8 mouse cellular contexts compared by ENCODE assay signal in the genomic region with DNA sequence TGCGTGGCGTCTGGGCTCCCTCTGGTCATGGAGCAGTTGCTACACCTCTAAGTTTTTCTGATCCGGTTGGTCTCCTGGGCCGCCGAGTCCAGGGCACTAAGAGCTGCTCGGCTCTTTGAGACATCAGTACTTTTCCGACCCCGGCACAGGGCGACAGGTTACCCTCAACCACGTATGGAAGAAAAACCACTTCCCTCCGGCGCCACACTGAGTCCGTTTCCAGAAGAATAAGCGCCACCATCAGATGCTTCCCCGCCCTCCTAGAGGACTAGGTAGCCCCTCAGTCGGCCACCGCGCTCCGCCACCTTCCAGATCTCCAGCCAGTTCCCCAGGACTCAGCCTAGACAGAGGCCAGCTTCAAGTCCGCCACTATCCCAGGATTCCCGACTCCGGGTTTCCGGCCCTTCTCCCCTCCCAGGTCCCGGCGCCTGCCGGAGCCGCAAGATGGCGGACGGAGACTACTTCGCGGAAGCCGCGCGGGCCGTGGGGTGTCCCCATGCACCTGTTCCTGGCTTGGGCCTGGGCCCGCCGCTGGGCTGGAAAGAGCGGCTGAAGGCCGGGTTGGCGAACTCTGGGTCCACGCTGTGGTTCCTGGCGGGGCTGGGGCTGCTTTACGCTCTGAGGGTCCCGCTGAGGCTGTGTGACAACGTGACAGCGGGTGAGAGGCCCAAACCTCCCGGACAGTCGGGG. TPM values are rescaled to one million over a fixed set of nuclear protein-coding genes. Genes with fewer than 3 reads are reported as not detected.
DNase-seq lines count a peak whose midpoint lies in the region; ATAC-seq and TF ChIP-seq lines count a peak whose summit lies in the region.

No protein-coding gene starts in this region.

- peak; percentile 72 to 83 for DNase-seq in gastrocnemius, adult 8-10 months (ENCODE audit: low spot score in 2 of 2)
- peak; percentile 90 for DNase-seq in induced T-regulatory cell, adult 2 months (ENCODE audit: low read depth)
- DNase-seq in left cerebral cortex, adult 9 months (ENCODE audit: low spot score in 2 of 2) = peak; percentile 52 to 87
- peak; percentile 86 for DNase-seq in right cerebral cortex, postnatal 14 days
- DNase-seq in urinary bladder, postnatal 36 days (ENCODE audit: low spot score in 2 of 2) = peak; percentile 85 to 89

- 0 out of 2 replicates have a peak, but pooled peaks cover 3% of the 10 kb centered on the region for H3K4me1 ChIP-seq in cortical plate, adult 2 months (ENCODE audit: control insufficient read depth, insufficient read depth, low read length)

- peak; percentile 66; the same call in 1 of the 2 replicates for TF ChIP-seq POLR2A in cortical plate, adult 2 months (IDR thresholded peaks at IDR 0.05; ENCODE audit: extremely low read depth, insufficient read depth, low read length)

- peak; percentile 53 for ATAC-seq in activated CD4-positive, CD25-positive, alpha-beta regulatory T cell, adult 4 months
- ATAC-seq in megakaryocyte progenitor cell, adult 5-6 weeks (replicated peaks; ENCODE audit: poor library complexity) = peak; percentile 59

- peak overlapping the region; percentile 74 for H3K4me3 ChIP-seq in cortical plate, adult 2 months (ENCODE audit: insufficient read depth, low read length)

- H3K27ac ChIP-seq in cortical plate, adult 2 months (ENCODE audit: insufficient read depth, low read length) = peak overlapping the region; percentile 94

- TF ChIP-seq CTCF in cortical plate, adult 2 months (IDR thresholded peaks at IDR 0.05; ENCODE audit: extremely low read depth, insufficient read depth, low read length) = no peak

RNA-seq across cellular contexts. Expression of a gene that starts 0.5 kb away (rescaled TPM):
- 100 to 1,000 TPM; 321 to 578 TPM for polyA plus RNA-seq in activated CD4-positive, CD25-positive, alpha-beta regulatory T cell, adult 4 months (2017; shearing (Covaris generic))
- 27.1 TPM in 2 replicates for polyA plus RNA-seq in cortical plate, adult 2 months (2012; rRNA removed)
- 10 to 100 TPM in 3 of 4 experiments, 1 to 10 TPM in 1; 9.9 to 16.3 (median 14.5) TPM for total RNA-seq in gastrocnemius, adult 8-10 months (2022)
- total RNA-seq in megakaryocyte progenitor cell, adult 5-6 weeks (2015) = 273 and 301 TPM in 2 replicates
- 270 and 294 TPM in 2 replicates for total RNA-seq in megakaryocyte progenitor cell, adult 5-6 weeks (2017)

RNA-seq across cellular contexts. Expression of a gene that starts 1.0 kb away (rescaled TPM):
- polyA plus RNA-seq in activated CD4-positive, CD25-positive, alpha-beta regulatory T cell, adult 4 months (2017; shearing (Covaris generic)) = 10 to 100 TPM; 23.8 to 26.2 TPM
- 13.2 and 14.1 TPM in 2 replicates for polyA plus RNA-seq in cortical plate, adult 2 months (2012; rRNA removed)
- total RNA-seq in gastrocnemius, adult 8-10 months (2022) = 10 to 100 TPM; 18.3 to 27.3 (median 21.0) TPM
- total RNA-seq in megakaryocyte progenitor cell, adult 5-6 weeks (2015) = 22.8 and 34.5 TPM in 2 replicates
- total RNA-seq in megakaryocyte progenitor cell, adult 5-6 weeks (2017) = 28.3 and 30.7 TPM in 2 replicates

RNA-seq across cellular contexts. Expression of a gene that starts 46.4 kb away (rescaled TPM):
- 10 to 100 TPM; 16.2 to 34.8 TPM for polyA plus RNA-seq in activated CD4-positive, CD25-positive, alpha-beta regulatory T cell, adult 4 months (2017; shearing (Covaris generic))
- polyA plus RNA-seq in cortical plate, adult 2 months (2012; rRNA removed) = 11.8 and 13.4 TPM in 2 replicates
- total RNA-seq in gastrocnemius, adult 8-10 months (2022) = under 1 TPM; 0.32 to 0.92 (median 0.54) TPM
- total RNA-seq in megakaryocyte progenitor cell, adult 5-6 weeks (2015) = 5.8 and 8.9 TPM in 2 replicates
- total RNA-seq in megakaryocyte progenitor cell, adult 5-6 weeks (2017) = 2.0 and 4.4 TPM in 2 replicates

Comparison
In these comparisons a context has a peak if more than half of its experiments do, and no peak if none do; other contexts are left out.
1. Peak in every context shown above with its lines: DNase-seq, ATAC-seq, H3K4me3 ChIP-seq and H3K27ac ChIP-seq.
2. RNA of a gene that starts 0.5 kb away (total RNA-seq): 270 to 301 TPM in megakaryocyte progenitor cell, adult 5-6 weeks; 9.9 to 16.3 TPM in gastrocnemius, adult 8-10 months; every median in the first group is over 10 times any median in the second.